Mouse (Mus musculus): ENCODE results near the gene Cdh5. TPM values are rescaled to one million over a fixed set of nuclear protein-coding genes. Genes with fewer than 3 reads are reported as not detected.

The Cdh5 gene
- total RNA-seq, 4 experiments from 2014 or later = 9.3 to 10.4 (median 9.7) TPM

GRCm38 (mm10) chr8:104187622-104188021 lies 86.2 kb downstream of the Cdh5 start:
- DNase-seq (ENCODE audit: low spot score in 2 of 2) = no peak

GRCm38 (mm10) chr8:104188459-104188858 lies 87.0 kb downstream of the Cdh5 start:
- DNase-seq (ENCODE audit: low spot score in 2 of 2) = no peak

GRCm38 (mm10) chr8:104190777-104191468 lies 89.5 kb downstream of the Cdh5 start:
- DNase-seq (ENCODE audit: low spot score in 2 of 2) = no peak

- no peak for DNase-seq (ENCODE audit: low spot score in 2 of 2)
These were observed 90.1 kb downstream of the Cdh5 start for GRCm38 (mm10) chr8:104191496-104191895.

Other genes with a start within 250 kb of the Cdh5 start
- gene Bean1, start 68.8 kb downstream of the Cdh5 start, total RNA-seq (2022) = 1 to 10 TPM; 5.6 to 8.5 (median 6.2) TPM
- gene Tk2, start 146.9 kb downstream of the Cdh5 start, total RNA-seq (2022) = 10 to 100 TPM; 39.2 to 46.1 (median 43.9) TPM
- gene Cklf, start 149.2 kb downstream of the Cdh5 start, total RNA-seq (2022) = 10 to 100 TPM in 1 of 4 experiments, 1 to 10 TPM in 3; 7.5 to 12.1 (median 8.4) TPM
- gene Cmtm2a, start 191.6 kb downstream of the Cdh5 start, total RNA-seq (2022) = not detected
- not detected for gene Gm45711, start 208.5 kb downstream of the Cdh5 start, total RNA-seq (2022)
- gene Cmtm1, start 208.5 kb downstream of the Cdh5 start, total RNA-seq (2022) = not detected
- not detected for gene Gm11020, start 219.9 kb downstream of the Cdh5 start, total RNA-seq (2022)
- not detected for gene Cmtm2b, start 220.6 kb downstream of the Cdh5 start, total RNA-seq (2022)
- 10 to 100 TPM in 3 of 4 experiments, 1 to 10 TPM in 1; 7.7 to 23.1 (median 16.0) TPM for gene Cmtm3, start 237.8 kb downstream of the Cdh5 start, total RNA-seq (2022)

Data from layer of hippocampus, adult 8-10 months (tissue).